Mouse (Mus musculus): Measurements from ENCODE around the gene Itgb4. TPM values are rescaled to one million over a fixed set of nuclear protein-coding genes. Genes with fewer than 3 reads are reported as not detected.

Itgb4 gene
- polyA plus RNA-seq, 1 experiment from 2014 or later: 0.83 TPM

DNA sequence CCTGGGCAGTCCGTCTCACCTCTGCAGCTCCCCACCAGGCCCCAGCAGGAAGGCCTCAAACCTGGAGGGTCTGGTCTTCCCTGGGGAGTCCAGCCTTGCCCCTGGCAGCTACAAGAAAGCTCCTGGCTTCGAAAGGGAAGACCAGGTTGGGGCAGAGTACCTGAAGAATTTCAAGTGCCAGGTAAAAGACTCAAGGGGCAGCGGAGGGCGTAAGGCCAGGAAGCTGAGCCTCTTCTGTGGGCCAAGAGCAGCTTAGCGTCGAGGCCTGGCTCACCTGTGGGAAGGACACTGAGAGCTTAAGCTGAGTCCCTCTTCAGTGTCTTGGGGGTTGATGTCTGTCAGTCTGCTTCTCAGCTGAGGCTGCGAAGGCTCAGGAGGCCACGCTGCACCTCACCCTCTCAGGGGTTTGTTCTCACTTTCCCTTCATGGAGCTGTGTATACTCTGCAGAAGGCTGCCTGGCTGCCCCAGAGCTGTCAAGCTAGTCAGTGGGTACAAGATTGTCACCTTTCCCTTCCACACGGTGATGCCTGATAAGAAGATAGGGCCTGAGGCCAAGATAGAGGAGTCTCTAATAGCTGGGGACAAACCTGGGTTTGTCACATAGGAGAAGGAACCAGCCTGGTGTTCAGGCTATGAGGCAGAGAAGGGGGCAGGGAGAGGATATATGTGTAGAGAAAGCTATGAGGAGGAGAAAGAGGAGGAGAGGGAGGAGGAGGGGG is 79.2 kb downstream of the Itgb4 start:
- H3K27me3 ChIP-seq (ENCODE audit: control insufficient read depth, insufficient read depth, low read length): no peaks in the 10 kb centered on the region
- no peak overlapping the region for H3K9ac ChIP-seq (replicated peaks; ENCODE audit: low read length)
- no peak overlapping the region for H3K27ac ChIP-seq (replicated peaks; ENCODE audit: low read depth, low read length)
- H3K36me3 ChIP-seq (replicated peaks; ENCODE audit: control insufficient read depth, insufficient read depth, low read depth, low read length): peaks cover 33% of the 10 kb centered on the region
- H3K4me1 ChIP-seq (ENCODE audit: control insufficient read depth, insufficient read depth, low read length): no peaks in the 10 kb centered on the region
- 93% methylated on average over 9 of the region's 9 CpGs for WGBS
- ATAC-seq (replicated peaks; ENCODE audit: insufficient number of reproducible peaks, low FRiP score, low TSS enrichment, low read depth): no peak
- no peaks in the 10 kb centered on the region for H3K9me3 ChIP-seq (replicated peaks; ENCODE audit: control insufficient read depth, low read length)
- no peak overlapping the region for H3K4me3 ChIP-seq (ENCODE audit: low read depth, low read length)
- no peak for DNase-seq (ENCODE audit: low spot score)
- no peak overlapping the region for H3K4me2 ChIP-seq (ENCODE audit: low read depth, low read length)

DNA sequence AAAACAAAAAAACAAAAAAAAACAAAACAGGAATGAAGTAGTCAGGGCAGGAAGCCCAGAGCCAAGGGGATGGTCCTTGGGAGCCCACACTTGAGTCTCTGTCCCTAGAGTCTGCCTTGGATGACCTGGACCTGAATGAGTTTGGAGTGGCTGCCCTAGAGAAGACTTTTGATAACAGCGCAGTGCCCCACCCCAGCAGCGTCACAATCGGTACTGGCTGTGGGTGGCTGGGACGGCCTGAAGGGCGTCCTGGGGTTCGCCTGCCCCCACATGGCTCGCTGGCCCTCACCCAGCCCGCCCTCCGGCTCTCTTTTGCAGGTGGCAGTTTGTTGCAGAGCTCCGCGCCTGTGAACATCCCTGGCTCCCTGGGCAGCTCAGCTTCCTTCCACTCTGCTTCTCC is 81.4 kb downstream of the Itgb4 start:
- H3K9me3 ChIP-seq (replicated peaks; ENCODE audit: control insufficient read depth, low read length): no peaks in the 10 kb centered on the region
- 94% methylated on average over 11 of the region's 11 CpGs for WGBS
- H3K4me1 ChIP-seq (ENCODE audit: control insufficient read depth, insufficient read depth, low read length): no peaks in the 10 kb centered on the region
- peaks cover 28% of the 10 kb centered on the region for H3K36me3 ChIP-seq (replicated peaks; ENCODE audit: control insufficient read depth, insufficient read depth, low read depth, low read length)
- DNase-seq (ENCODE audit: low spot score): no peak
- no peak overlapping the region for H3K27ac ChIP-seq (replicated peaks; ENCODE audit: low read depth, low read length)
- H3K27me3 ChIP-seq (ENCODE audit: control insufficient read depth, insufficient read depth, low read length): no peaks in the 10 kb centered on the region
- H3K4me2 ChIP-seq (ENCODE audit: low read depth, low read length): no peak overlapping the region
- no peak for ATAC-seq (replicated peaks; ENCODE audit: insufficient number of reproducible peaks, low FRiP score, low TSS enrichment, low read depth)
- H3K4me3 ChIP-seq (ENCODE audit: low read depth, low read length): no peak overlapping the region
- H3K9ac ChIP-seq (replicated peaks; ENCODE audit: low read length): no peak overlapping the region

DNA sequence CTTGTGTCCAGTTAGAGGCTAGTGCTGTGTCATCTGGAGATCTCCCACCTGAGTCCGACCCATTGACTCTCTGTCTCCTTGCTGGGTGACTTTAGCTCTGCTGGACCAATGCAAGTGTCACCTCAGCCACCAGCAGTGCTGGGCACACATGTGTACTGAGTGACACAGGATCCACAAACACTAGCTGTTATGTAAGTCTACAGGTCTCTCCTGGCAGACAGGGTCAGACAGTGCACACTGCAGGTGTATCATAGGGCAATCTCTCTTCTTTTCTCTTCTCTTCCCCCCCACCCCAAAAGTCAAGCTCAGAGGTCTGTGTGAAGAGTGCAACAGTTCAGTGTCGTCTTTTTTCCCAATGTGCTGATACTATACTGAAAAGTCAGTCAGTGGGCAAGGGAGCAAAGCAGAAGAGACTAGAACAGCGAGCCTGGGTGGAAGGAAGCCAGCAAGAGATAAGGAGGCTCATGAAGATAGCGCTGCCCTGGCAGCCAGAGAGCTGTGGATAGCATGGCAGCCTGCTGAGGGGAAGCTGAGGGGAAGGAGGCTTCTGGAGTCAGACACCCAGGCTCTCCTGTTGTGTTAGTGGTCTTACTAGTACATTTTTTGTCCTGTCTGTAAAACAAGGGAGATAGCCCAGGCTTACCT is 82.8 kb downstream of the Itgb4 start:
- H3K9ac ChIP-seq (replicated peaks; ENCODE audit: low read length): no peak overlapping the region
- DNase-seq (ENCODE audit: low spot score) (no peak), ATAC-seq (replicated peaks; ENCODE audit: insufficient number of reproducible peaks, low FRiP score, low TSS enrichment, low read depth) (no peak)
- no peaks in the 10 kb centered on the region for H3K27me3 ChIP-seq (ENCODE audit: control insufficient read depth, insufficient read depth, low read length)
- H3K4me1 ChIP-seq (ENCODE audit: control insufficient read depth, insufficient read depth, low read length): no peaks in the 10 kb centered on the region
- no peak overlapping the region for H3K27ac ChIP-seq (replicated peaks; ENCODE audit: low read depth, low read length)
- no peak overlapping the region for H3K4me2 ChIP-seq (ENCODE audit: low read depth, low read length)
- 92% methylated on average over 4 of the region's 4 CpGs for WGBS
- H3K9me3 ChIP-seq (replicated peaks; ENCODE audit: control insufficient read depth, low read length): no peaks in the 10 kb centered on the region
- H3K4me3 ChIP-seq (ENCODE audit: low read depth, low read length): no peak overlapping the region
- H3K36me3 ChIP-seq (replicated peaks; ENCODE audit: control insufficient read depth, insufficient read depth, low read depth, low read length): peaks cover 30% of the 10 kb centered on the region

Other genes with a start within 250 kb of the Itgb4 start
- 10.3 and 14.6 TPM in 2 replicates for gene Tmem94, start 209.3 kb upstream of the Itgb4 start, polyA plus RNA-seq (2014; fragmentation: Nextera tagmentation; extraction: Ambion mirVana)
- gene Caskin2, start 161.1 kb upstream of the Itgb4 start, polyA plus RNA-seq (2014; fragmentation: Nextera tagmentation; extraction: Ambion mirVana): 11.9 TPM in 2 replicates
- 19.8 and 22.2 TPM in 2 replicates for gene Tsen54, start 160.0 kb upstream of the Itgb4 start, polyA plus RNA-seq (2014; fragmentation: Nextera tagmentation; extraction: Ambion mirVana)
- gene Llgl2, start 150.7 kb upstream of the Itgb4 start, polyA plus RNA-seq (2014; fragmentation: Nextera tagmentation; extraction: Ambion mirVana): 4.9 and 7.5 TPM in 2 replicates
- 0.07 and 0.31 TPM in 2 replicates for gene Myo15b, start 116.3 kb upstream of the Itgb4 start, polyA plus RNA-seq (2014; fragmentation: Nextera tagmentation; extraction: Ambion mirVana)
- gene Smim5, start 74.7 kb upstream of the Itgb4 start, polyA plus RNA-seq (2014; fragmentation: Nextera tagmentation; extraction: Ambion mirVana): 1.1 and 1.4 TPM in 2 replicates
- gene Smim6, start 62.7 kb upstream of the Itgb4 start, polyA plus RNA-seq (2014; fragmentation: Nextera tagmentation; extraction: Ambion mirVana): 0.21 TPM in 1 of 2 replicates, not detected in the other
- gene Sap30bp, start 41.4 kb upstream of the Itgb4 start, polyA plus RNA-seq (2014; fragmentation: Nextera tagmentation; extraction: Ambion mirVana): 49.8 and 59.4 TPM in 2 replicates
- gene Recql5, start 41.2 kb upstream of the Itgb4 start, polyA plus RNA-seq (2014; fragmentation: Nextera tagmentation; extraction: Ambion mirVana): 14.2 and 15.3 TPM in 2 replicates
- 113 and 125 TPM in 2 replicates for gene Galk1, start 38.0 kb downstream of the Itgb4 start, polyA plus RNA-seq (2014; fragmentation: Nextera tagmentation; extraction: Ambion mirVana)
- gene H3f3b, start 53.3 kb downstream of the Itgb4 start, polyA plus RNA-seq (2014; fragmentation: Nextera tagmentation; extraction: Ambion mirVana): 2,457 and 2,634 TPM in 2 replicates
- gene Unk, start 55.6 kb downstream of the Itgb4 start, polyA plus RNA-seq (2014; fragmentation: Nextera tagmentation; extraction: Ambion mirVana): 21.2 and 21.7 TPM in 2 replicates
- 0.71 and 1.2 TPM in 2 replicates for gene Unc13d, start 103.3 kb downstream of the Itgb4 start, polyA plus RNA-seq (2014; fragmentation: Nextera tagmentation; extraction: Ambion mirVana)
- 47.0 and 49.6 TPM in 2 replicates for gene Wbp2, start 112.3 kb downstream of the Itgb4 start, polyA plus RNA-seq (2014; fragmentation: Nextera tagmentation; extraction: Ambion mirVana)
- gene Trim47, start 152.5 kb downstream of the Itgb4 start, polyA plus RNA-seq (2014; fragmentation: Nextera tagmentation; extraction: Ambion mirVana): 3.4 and 4.5 TPM in 2 replicates
- gene Trim65, start 156.4 kb downstream of the Itgb4 start, polyA plus RNA-seq (2014; fragmentation: Nextera tagmentation; extraction: Ambion mirVana): 1.2 and 1.8 TPM in 2 replicates
- 101 and 102 TPM in 2 replicates for gene Mrpl38, start 164.2 kb downstream of the Itgb4 start, polyA plus RNA-seq (2014; fragmentation: Nextera tagmentation; extraction: Ambion mirVana)
- 20.3 and 25.9 TPM in 2 replicates for gene Fbf1, start 193.5 kb downstream of the Itgb4 start, polyA plus RNA-seq (2014; fragmentation: Nextera tagmentation; extraction: Ambion mirVana)
- gene Ten1, start 224.1 kb downstream of the Itgb4 start, polyA plus RNA-seq (2014; fragmentation: Nextera tagmentation; extraction: Ambion mirVana): 54.7 and 59.2 TPM in 2 replicates
- gene Acox1, start 224.3 kb downstream of the Itgb4 start, polyA plus RNA-seq (2014; fragmentation: Nextera tagmentation; extraction: Ambion mirVana): 22.1 and 22.4 TPM in 2 replicates

All from embryonic facial prominence, embryonic 11.5 days (tissue).